Mouse (Mus musculus) MEL (cell line): Measurements from ENCODE around the gene Bach2.

ENCODE experiments used
- BHLHE40 ChIP-seq: IDR thresholded peaks from 2 replicates; pipeline ENCODE4 v1.6.1; 2012; ENCODE audit warnings: low read depth, mild to moderate bottlenecking, inconsistent platforms, low read length, improper control_type of control experiment, borderline replicate concordance
- CTCF ChIP-seq, 3 experiments: IDR thresholded peaks in 2 of 3; conservative IDR thresholded peaks in 1 of 3; 2 replicates each; pipeline ENCODE4 v1.5.1; 2011 to 2012; ENCODE audit warnings: low read length in 3 of 3, low read depth in 2 of 3, mild to moderate bottlenecking in 2 of 3, improper control_type of control experiment in 1 of 3, inconsistent platforms in 1 of 3, mixed read lengths in 1 of 3, moderate library complexity in 1 of 3; ENCODE audit not compliant: control insufficient read depth in 1 of 3, insufficient read depth in 1 of 3, poor library complexity in 1 of 3, severe bottlenecking in 1 of 3
- EP300 ChIP-seq, 2 experiments: IDR thresholded peaks; 2 replicates each; pipeline ENCODE4 v1.6.1; 2011; ENCODE audit warnings: improper control_type of control experiment in 2 of 2, low read length in 2 of 2, low read depth in 1 of 2, mild to moderate bottlenecking in 1 of 2
- GATA1 ChIP-seq: IDR thresholded peaks from 2 replicates; pipeline ENCODE4 v1.6.1; 2011; ENCODE audit warnings: low read depth, low read length, improper control_type of control experiment
- HCFC1 ChIP-seq: IDR thresholded peaks from 2 replicates; pipeline ENCODE4 v1.6.1; 2012; ENCODE audit warnings: low read depth, mild to moderate bottlenecking, inconsistent platforms, low read length, improper control_type of control experiment, moderate library complexity
- JUND ChIP-seq: IDR thresholded peaks from 2 replicates; pipeline ENCODE4 v1.6.1; 2011; ENCODE audit warnings: low read depth, mild to moderate bottlenecking, improper control_type of control experiment, low read length
- MAFK ChIP-seq: IDR thresholded peaks from 2 replicates; pipeline ENCODE4 v1.6.1; 2011; ENCODE audit warnings: low read depth, mild to moderate bottlenecking, low read length, improper control_type of control experiment, borderline replicate concordance
- MAX ChIP-seq: IDR thresholded peaks from 2 replicates; pipeline ENCODE4 v1.6.1; 2011; ENCODE audit warnings: low read length, improper control_type of control experiment
- MYC ChIP-seq: IDR thresholded peaks from 2 replicates; pipeline ENCODE4 v1.6.1; 2011; ENCODE audit warnings: low read depth, mild to moderate bottlenecking, low read length, improper control_type of control experiment, moderate library complexity
- POLR2A ChIP-seq, 2 experiments: IDR thresholded peaks; 2 replicates each; pipeline ENCODE4 v1.6.1; 2011 to 2012; ENCODE audit warnings: low read length in 2 of 2, mild to moderate bottlenecking in 2 of 2, control low read depth in 1 of 2, improper control_type of control experiment in 1 of 2, low read depth in 1 of 2, moderate library complexity in 1 of 2; ENCODE audit not compliant: control insufficient read depth in 1 of 2, insufficient read depth in 1 of 2, poor library complexity in 1 of 2
- SMC3 ChIP-seq: IDR thresholded peaks from 2 replicates; pipeline ENCODE4 v1.6.1; 2011; ENCODE audit warnings: low read depth, low read length, improper control_type of control experiment
- TAL1 ChIP-seq: IDR thresholded peaks from 2 replicates; pipeline ENCODE4 v1.6.1; 2012; ENCODE audit warnings: mild to moderate bottlenecking, inconsistent platforms, low read length, moderate library complexity, mixed read lengths
- ZC3H11A ChIP-seq: IDR thresholded peaks from 2 replicates; pipeline ENCODE4 v1.6.1; 2012; ENCODE audit warnings: low read depth, mild to moderate bottlenecking, inconsistent platforms, low read length, improper control_type of control experiment

DNA sequence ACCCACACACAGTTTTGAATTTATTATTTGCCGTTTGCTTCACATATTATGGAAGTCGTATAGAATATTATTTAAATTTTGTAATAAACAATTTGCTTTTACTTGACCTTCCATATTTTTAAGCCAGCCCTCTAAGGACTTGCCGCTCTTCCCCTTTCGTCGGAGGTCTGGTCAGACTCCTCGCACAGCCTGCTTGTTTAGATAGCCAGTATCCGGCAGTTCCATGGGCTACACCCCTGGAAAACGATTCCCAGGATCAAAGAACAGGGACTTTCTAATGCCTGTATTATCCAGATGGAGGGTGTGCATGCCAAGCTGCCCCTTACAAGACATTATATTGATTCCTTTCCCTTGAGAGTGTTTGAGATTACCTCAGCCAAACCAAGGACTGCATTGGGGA, 113.8 kb downstream of the Bach2 start:
- TF ChIP-seq HCFC1 = no peak
- no peak for TF ChIP-seq MYC
- no peak for TF ChIP-seq MAFK
- no peak for TF ChIP-seq JUND
- no peak for TF ChIP-seq MAX
- TF ChIP-seq EP300 (IDR thresholded peaks at IDR 0.05; ENCODE audit: low read depth in 1 of 2, low read length in 2 of 2) = no peak
- no peak for TF ChIP-seq POLR2A (IDR thresholded peaks at IDR 0.05; ENCODE audit: control insufficient read depth in 1 of 2, insufficient read depth in 1 of 2, low read depth in 1 of 2, low read length in 2 of 2, poor library complexity in 1 of 2)
- no peak for TF ChIP-seq TAL1
- TF ChIP-seq CTCF (IDR thresholded peaks at IDR 0.05 in 2 of 3, conservative IDR thresholded peaks at IDR 0.05 in 1 of 3; ENCODE audit: control insufficient read depth in 1 of 3, insufficient read depth in 1 of 3, low read depth in 2 of 3, low read length in 3 of 3, poor library complexity in 1 of 3, severe bottlenecking in 1 of 3) = no peak
- TF ChIP-seq ZC3H11A = no peak
- TF ChIP-seq BHLHE40 = no peak
- no peak for TF ChIP-seq SMC3
- TF ChIP-seq GATA1 = no peak
